Mouse (Mus musculus) MEL (cell line): ENCODE measurements at regions not wholly inside any gene's neighbourhood (a gene's known extent, or its start where the extent isn't known, plus 50 kb on each side); places are given as distances from the start of the nearest gene placed in this dataset.

ENCODE experiments used
- CHD2 ChIP-seq: IDR thresholded peaks from 2 replicates; pipeline ENCODE4 v1.6.1; 2011; ENCODE audit warnings: low read length, improper control_type of control experiment
- CTCF ChIP-seq, 3 experiments: IDR thresholded peaks in 2 of 3; conservative IDR thresholded peaks in 1 of 3; 2 replicates each; pipeline ENCODE4 v1.5.1; 2011 to 2012; ENCODE audit warnings: low read length in 3 of 3, low read depth in 2 of 3, mild to moderate bottlenecking in 2 of 3, improper control_type of control experiment in 1 of 3, inconsistent platforms in 1 of 3, mixed read lengths in 1 of 3, moderate library complexity in 1 of 3; ENCODE audit not compliant: control insufficient read depth in 1 of 3, insufficient read depth in 1 of 3, poor library complexity in 1 of 3, severe bottlenecking in 1 of 3
- E2F4 ChIP-seq: IDR thresholded peaks from 2 replicates; pipeline ENCODE4 v1.6.1; 2011; ENCODE audit warnings: low read depth, low read length, improper control_type of control experiment, borderline replicate concordance
- ELF1 ChIP-seq: IDR thresholded peaks from 2 replicates; pipeline ENCODE4 v1.6.1; 2014; ENCODE audit warnings: low read depth, mild to moderate bottlenecking, inconsistent platforms, low read length, improper control_type of control experiment, moderate library complexity
- EP300 ChIP-seq, 2 experiments: IDR thresholded peaks; 2 replicates each; pipeline ENCODE4 v1.6.1; 2011; ENCODE audit warnings: improper control_type of control experiment in 2 of 2, low read length in 2 of 2, low read depth in 1 of 2, mild to moderate bottlenecking in 1 of 2
- ETS1 ChIP-seq: IDR thresholded peaks from 2 replicates; pipeline ENCODE4 v1.6.1; 2012; ENCODE audit warnings: low read depth, mild to moderate bottlenecking, inconsistent platforms, low read length, improper control_type of control experiment, moderate library complexity
- GATA1 ChIP-seq: IDR thresholded peaks from 2 replicates; pipeline ENCODE4 v1.6.1; 2011; ENCODE audit warnings: low read depth, low read length, improper control_type of control experiment
- JUND ChIP-seq: IDR thresholded peaks from 2 replicates; pipeline ENCODE4 v1.6.1; 2011; ENCODE audit warnings: low read depth, mild to moderate bottlenecking, improper control_type of control experiment, low read length
- MAFK ChIP-seq: IDR thresholded peaks from 2 replicates; pipeline ENCODE4 v1.6.1; 2011; ENCODE audit warnings: low read depth, mild to moderate bottlenecking, low read length, improper control_type of control experiment, borderline replicate concordance
- MAX ChIP-seq: IDR thresholded peaks from 2 replicates; pipeline ENCODE4 v1.6.1; 2011; ENCODE audit warnings: low read length, improper control_type of control experiment
- MYB ChIP-seq: IDR thresholded peaks from 2 replicates; pipeline ENCODE4 v1.6.1; 2011; ENCODE audit warnings: mild to moderate bottlenecking, low read depth, low read length, improper control_type of control experiment
- POLR2A ChIP-seq, 2 experiments: IDR thresholded peaks; 2 replicates each; pipeline ENCODE4 v1.6.1; 2011 to 2012; ENCODE audit warnings: low read length in 2 of 2, mild to moderate bottlenecking in 2 of 2, control low read depth in 1 of 2, improper control_type of control experiment in 1 of 2, low read depth in 1 of 2, moderate library complexity in 1 of 2; ENCODE audit not compliant: control insufficient read depth in 1 of 2, insufficient read depth in 1 of 2, poor library complexity in 1 of 2
- TAL1 ChIP-seq: IDR thresholded peaks from 2 replicates; pipeline ENCODE4 v1.6.1; 2012; ENCODE audit warnings: mild to moderate bottlenecking, inconsistent platforms, low read length, moderate library complexity, mixed read lengths
- ZNF384 ChIP-seq: IDR thresholded peaks from 2 replicates; pipeline ENCODE4 v1.6.1; 2012; ENCODE audit warnings: low read depth, mild to moderate bottlenecking, inconsistent platforms, low read length, improper control_type of control experiment

DNA sequence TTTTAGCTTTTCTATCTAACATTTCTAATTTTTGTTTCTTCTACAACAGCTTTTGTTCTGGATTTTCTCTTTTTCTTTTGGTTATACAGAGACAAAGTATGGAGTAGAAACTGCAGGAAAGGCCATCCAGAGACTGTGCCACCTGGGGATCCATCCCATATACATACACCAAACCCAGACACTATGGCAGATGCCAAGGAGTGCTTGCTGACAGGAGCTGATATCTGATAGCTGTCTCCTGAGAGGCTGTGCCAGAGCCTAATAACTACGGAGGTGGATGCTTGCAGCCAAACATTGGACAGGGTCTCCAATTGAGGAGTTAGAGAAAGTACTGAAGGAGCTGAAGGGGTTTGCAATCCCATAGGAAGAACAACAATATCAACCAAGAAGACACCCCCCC, 664.8 kb upstream of the Slit2 start:
- TF ChIP-seq E2F4 (no peak), CTCF (IDR thresholded peaks at IDR 0.05 in 2 of 3, conservative IDR thresholded peaks at IDR 0.05 in 1 of 3; ENCODE audit: control insufficient read depth in 1 of 3, insufficient read depth in 1 of 3, low read depth in 2 of 3, low read length in 3 of 3, poor library complexity in 1 of 3, severe bottlenecking in 1 of 3) (no peak), MYB (no peak), CHD2 (no peak), ZNF384 (no peak), EP300 (IDR thresholded peaks at IDR 0.05; ENCODE audit: low read depth in 1 of 2, low read length in 2 of 2) (no peak), JUND (no peak), POLR2A (IDR thresholded peaks at IDR 0.05; ENCODE audit: control insufficient read depth in 1 of 2, insufficient read depth in 1 of 2, low read depth in 1 of 2, low read length in 2 of 2, poor library complexity in 1 of 2) (no peak), MAFK (no peak), MAX (no peak), ELF1 (no peak), ETS1 (no peak), TAL1 (no peak), GATA1 (no peak)
